Mouse (Mus musculus): ENCODE measurements around the gene Ptprb. TPM values are rescaled to one million over a fixed set of nuclear protein-coding genes. Genes with fewer than 3 reads are reported as not detected.

The Ptprb gene
- total RNA-seq, 1 experiment, result 0.62 TPM

DNA sequence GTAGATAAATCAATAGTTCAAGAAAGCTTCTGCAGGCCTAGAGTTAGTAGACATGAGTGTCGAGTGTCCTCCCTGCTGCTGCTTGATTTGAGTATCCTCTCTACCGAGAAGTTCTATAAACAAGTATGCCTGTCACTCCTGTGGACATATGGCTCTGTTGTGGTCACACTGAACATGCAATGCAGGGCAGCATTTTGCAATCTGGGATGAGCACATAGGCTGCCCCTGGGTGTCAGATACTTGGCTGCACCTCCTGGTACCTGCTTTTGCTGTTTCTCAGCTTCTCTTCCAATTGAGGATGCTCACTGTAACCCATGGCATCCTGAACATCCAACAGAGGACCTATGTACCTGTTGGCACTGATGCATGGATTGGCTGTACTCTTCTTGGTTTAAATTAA is 34.1 kb downstream of the Ptprb start:
- no peak overlapping the region for H3K27ac ChIP-seq (ENCODE audit: insufficient read depth, low read depth, low read length, poor library complexity, severe bottlenecking)
- H3K4me1 ChIP-seq (ENCODE audit: control insufficient read depth in 2 of 2, insufficient read depth in 2 of 2, low read length in 2 of 2, poor library complexity in 1 of 2), result no peaks in the 10 kb centered on the region
- DNase-seq (ENCODE audit: low read depth, low spot score), result no peak
- in situ Hi-C loops (cut with MboI; ENCODE audit: low sequenced_read_pairs in 2 of 2, unreplicated experiment in 2 of 2), result no loop called here
- no peak for TF ChIP-seq CHD2 (IDR thresholded peaks at IDR 0.05; ENCODE audit: low read depth, low read length)
- TF ChIP-seq ZNF384 (IDR thresholded peaks at IDR 0.05; ENCODE audit: low read depth, low read length), result no peak
- TF ChIP-seq HCFC1 (IDR thresholded peaks at IDR 0.05; ENCODE audit: borderline replicate concordance, insufficient read depth, low read length), result no peak
- no peak for TF ChIP-seq MAFK (IDR thresholded peaks at IDR 0.05; ENCODE audit: insufficient read depth, low read depth, low read length)
- no peak for TF ChIP-seq ZC3H11A (IDR thresholded peaks at IDR 0.05; ENCODE audit: borderline replicate concordance, low read depth, low read length)
- H3K9ac ChIP-seq (ENCODE audit: insufficient read depth, low read depth, low read length, poor library complexity, severe bottlenecking), result no peak overlapping the region
- no peaks in the 10 kb centered on the region for H3K36me3 ChIP-seq (ENCODE audit: control insufficient read depth, insufficient read depth, low read length, poor library complexity, severe bottlenecking)
- no peaks in the 10 kb centered on the region for H3K9me3 ChIP-seq (ENCODE audit: control insufficient read depth, insufficient read depth, low read depth, low read length)
- no peak overlapping the region for H3K4me3 ChIP-seq (ENCODE audit: insufficient read depth in 1 of 2, low read depth in 1 of 2, low read length in 2 of 2, poor library complexity in 1 of 2, severe bottlenecking in 1 of 2)

DNA sequence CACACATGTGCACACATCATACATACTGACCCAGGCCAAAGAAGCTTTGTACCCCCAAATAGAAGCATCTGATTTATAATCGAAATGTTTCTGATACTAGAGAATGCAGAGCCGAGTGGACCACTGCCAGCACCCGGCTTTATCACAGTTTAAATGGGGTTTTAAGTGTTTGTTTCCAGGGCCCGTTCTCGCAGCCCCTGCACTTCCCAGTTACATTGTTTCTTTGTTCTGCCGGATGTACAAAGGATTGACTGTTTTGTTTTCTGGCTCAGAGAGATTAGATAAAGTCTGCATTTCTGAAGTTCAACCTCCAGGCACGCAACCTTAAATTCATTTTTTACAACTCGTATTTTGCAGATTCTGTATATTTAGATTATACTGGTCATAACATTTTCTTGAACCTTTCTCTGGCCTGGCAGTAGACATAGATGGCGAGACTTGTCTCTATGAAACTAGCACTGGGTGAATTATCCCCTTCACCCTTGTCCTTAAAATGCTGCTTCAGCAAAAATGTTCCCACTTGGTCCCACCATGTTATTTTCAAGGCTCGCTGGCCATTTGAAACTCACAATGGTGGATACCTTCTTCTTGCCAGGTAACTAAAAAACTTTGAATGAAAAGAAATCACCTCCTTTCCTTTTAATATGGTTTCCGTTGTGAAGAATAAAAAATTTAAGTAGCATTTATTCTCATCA is 35.3 kb downstream of the Ptprb start:
- no peak overlapping the region for H3K9ac ChIP-seq (ENCODE audit: insufficient read depth, low read depth, low read length, poor library complexity, severe bottlenecking)
- no peak overlapping the region for H3K27ac ChIP-seq (ENCODE audit: insufficient read depth, low read depth, low read length, poor library complexity, severe bottlenecking)
- no peaks in the 10 kb centered on the region for H3K9me3 ChIP-seq (ENCODE audit: control insufficient read depth, insufficient read depth, low read depth, low read length)
- H3K4me3 ChIP-seq (ENCODE audit: insufficient read depth in 1 of 2, low read depth in 1 of 2, low read length in 2 of 2, poor library complexity in 1 of 2, severe bottlenecking in 1 of 2), result no peak overlapping the region
- no peak for DNase-seq (ENCODE audit: low read depth, low spot score)
- TF ChIP-seq MAFK (IDR thresholded peaks at IDR 0.05; ENCODE audit: insufficient read depth, low read depth, low read length) (peak; percentile 76), ZNF384 (IDR thresholded peaks at IDR 0.05; ENCODE audit: low read depth, low read length) (no peak)
- in situ Hi-C loops (cut with MboI; ENCODE audit: low sequenced_read_pairs in 2 of 2, unreplicated experiment in 2 of 2), result no loop called here
- H3K4me1 ChIP-seq (ENCODE audit: control insufficient read depth in 2 of 2, insufficient read depth in 2 of 2, low read length in 2 of 2, poor library complexity in 1 of 2), result no peaks in the 10 kb centered on the region
- H3K36me3 ChIP-seq (ENCODE audit: control insufficient read depth, insufficient read depth, low read length, poor library complexity, severe bottlenecking), result no peaks in the 10 kb centered on the region

DNA sequence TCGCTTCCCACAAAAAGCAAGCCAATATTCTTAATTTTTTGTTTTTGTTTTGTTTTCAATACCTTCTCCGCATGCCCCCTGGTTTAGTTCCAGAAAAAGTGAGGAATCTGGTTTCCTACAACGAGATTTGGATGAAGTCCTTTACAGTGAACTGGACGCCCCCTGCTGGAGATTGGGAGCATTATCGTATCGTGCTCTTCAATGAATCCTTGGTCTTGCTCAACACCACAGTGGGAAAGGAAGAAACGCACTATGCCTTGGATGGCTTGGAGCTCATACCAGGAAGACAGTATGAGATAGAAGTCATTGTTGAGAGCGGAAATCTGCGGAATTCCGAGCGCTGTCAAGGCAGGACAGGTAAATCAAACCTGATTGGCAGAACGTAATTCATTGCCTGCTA is 43.9 kb downstream of the Ptprb start:
- Histone ChIP-seq H3K27ac (ENCODE audit: insufficient read depth, low read depth, low read length, poor library complexity, severe bottlenecking) (no peak overlapping the region), H3K4me3 (ENCODE audit: insufficient read depth in 1 of 2, low read depth in 1 of 2, low read length in 2 of 2, poor library complexity in 1 of 2, severe bottlenecking in 1 of 2) (no peak overlapping the region), H3K36me3 (ENCODE audit: control insufficient read depth, insufficient read depth, low read length, poor library complexity, severe bottlenecking) (no peaks in the 10 kb centered on the region), H3K9me3 (ENCODE audit: control insufficient read depth, insufficient read depth, low read depth, low read length) (no peaks in the 10 kb centered on the region), H3K4me1 (ENCODE audit: control insufficient read depth in 2 of 2, insufficient read depth in 2 of 2, low read length in 2 of 2, poor library complexity in 1 of 2) (no peaks in the 10 kb centered on the region), H3K9ac (ENCODE audit: insufficient read depth, low read depth, low read length, poor library complexity, severe bottlenecking) (no peak overlapping the region)
- in situ Hi-C loops (cut with MboI; ENCODE audit: low sequenced_read_pairs in 2 of 2, unreplicated experiment in 2 of 2), result no loop called here
- peak; percentile 77 for DNase-seq (ENCODE audit: low read depth, low spot score)
- TF ChIP-seq ZNF384 (IDR thresholded peaks at IDR 0.05; ENCODE audit: low read depth, low read length), result no peak
- no peak for TF ChIP-seq MAFK (IDR thresholded peaks at IDR 0.05; ENCODE audit: insufficient read depth, low read depth, low read length)
- peak; percentile 78 for TF ChIP-seq ZC3H11A (IDR thresholded peaks at IDR 0.05; ENCODE audit: borderline replicate concordance, low read depth, low read length)
- TF ChIP-seq CHD2 (IDR thresholded peaks at IDR 0.05; ENCODE audit: low read depth, low read length), result no peak

DNA sequence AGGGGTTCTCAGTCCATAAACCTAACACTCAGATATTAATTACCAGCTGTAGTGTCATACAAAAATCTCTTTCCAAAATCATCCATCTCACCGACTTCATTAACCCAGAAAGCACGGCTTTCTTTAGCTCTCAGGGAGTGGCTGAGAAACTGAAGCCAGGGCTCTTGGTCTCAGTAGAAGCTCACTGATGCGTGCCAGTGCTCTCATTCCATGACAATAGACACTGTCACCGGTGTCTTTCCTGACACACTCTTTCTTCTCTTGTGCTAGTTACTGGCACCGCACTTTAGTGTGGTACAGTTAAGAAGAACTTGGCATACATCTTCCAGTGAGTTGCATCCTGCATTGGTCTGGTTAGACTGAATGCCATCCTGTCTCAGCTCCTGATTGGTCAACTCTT is 53.8 kb downstream of the Ptprb start:
- no peak overlapping the region for H3K9ac ChIP-seq (ENCODE audit: insufficient read depth, low read depth, low read length, poor library complexity, severe bottlenecking)
- TF ChIP-seq ZNF384 (IDR thresholded peaks at IDR 0.05; ENCODE audit: low read depth, low read length) (no peak), CHD2 (IDR thresholded peaks at IDR 0.05; ENCODE audit: low read depth, low read length) (no peak), HCFC1 (IDR thresholded peaks at IDR 0.05; ENCODE audit: borderline replicate concordance, insufficient read depth, low read length) (no peak), ZC3H11A (IDR thresholded peaks at IDR 0.05; ENCODE audit: borderline replicate concordance, low read depth, low read length) (no peak), MAFK (IDR thresholded peaks at IDR 0.05; ENCODE audit: insufficient read depth, low read depth, low read length) (no peak)
- no peak overlapping the region for H3K27ac ChIP-seq (ENCODE audit: insufficient read depth, low read depth, low read length, poor library complexity, severe bottlenecking)
- H3K4me1 ChIP-seq (ENCODE audit: control insufficient read depth in 2 of 2, insufficient read depth in 2 of 2, low read length in 2 of 2, poor library complexity in 1 of 2), result peaks cover 0 to 3% of the 10 kb centered on the region in 2 experiments; a peak in 1 of 4 replicates
- no peak overlapping the region for H3K4me3 ChIP-seq (ENCODE audit: insufficient read depth in 1 of 2, low read depth in 1 of 2, low read length in 2 of 2, poor library complexity in 1 of 2, severe bottlenecking in 1 of 2)
- no peaks in the 10 kb centered on the region for H3K9me3 ChIP-seq (ENCODE audit: control insufficient read depth, insufficient read depth, low read depth, low read length)
- H3K36me3 ChIP-seq (ENCODE audit: control insufficient read depth, insufficient read depth, low read length, poor library complexity, severe bottlenecking), result no peaks in the 10 kb centered on the region
- in situ Hi-C loops (cut with MboI; ENCODE audit: low sequenced_read_pairs in 2 of 2, unreplicated experiment in 2 of 2), result no loop called here
- no peak for DNase-seq (ENCODE audit: low read depth, low spot score)

DNA sequence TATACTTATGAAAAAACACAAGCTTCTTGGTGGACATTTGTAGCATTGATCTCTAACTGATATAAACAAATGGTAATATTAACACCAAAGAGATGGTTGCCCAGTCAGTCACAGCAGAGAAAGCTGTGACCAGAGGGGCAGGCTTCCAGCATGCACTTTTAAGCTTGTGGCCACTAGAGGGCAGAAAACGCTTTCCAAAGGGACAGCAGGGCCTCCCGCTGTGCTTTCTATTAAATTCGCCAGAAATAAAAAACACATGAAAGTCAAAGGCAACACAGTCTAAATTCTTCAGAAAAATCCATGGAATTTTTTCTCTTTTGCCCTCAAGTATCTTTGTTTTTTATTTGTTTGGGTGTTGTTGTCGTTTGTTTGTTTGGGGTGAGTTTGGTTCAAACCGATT is 55.1 kb downstream of the Ptprb start:
- Histone ChIP-seq H3K9ac (ENCODE audit: insufficient read depth, low read depth, low read length, poor library complexity, severe bottlenecking) (no peak overlapping the region), H3K36me3 (ENCODE audit: control insufficient read depth, insufficient read depth, low read length, poor library complexity, severe bottlenecking) (no peaks in the 10 kb centered on the region), H3K4me3 (ENCODE audit: insufficient read depth in 1 of 2, low read depth in 1 of 2, low read length in 2 of 2, poor library complexity in 1 of 2, severe bottlenecking in 1 of 2) (no peak overlapping the region), H3K27ac (ENCODE audit: insufficient read depth, low read depth, low read length, poor library complexity, severe bottlenecking) (no peak overlapping the region), H3K4me1 (ENCODE audit: control insufficient read depth in 2 of 2, insufficient read depth in 2 of 2, low read length in 2 of 2, poor library complexity in 1 of 2) (peaks cover 0 to 3% of the 10 kb centered on the region in 2 experiments; a peak in 1 of 4 replicates), H3K9me3 (ENCODE audit: control insufficient read depth, insufficient read depth, low read depth, low read length) (no peaks in the 10 kb centered on the region)
- DNase-seq (ENCODE audit: low read depth, low spot score), result peak; percentile 67
- in situ Hi-C loops (cut with MboI; ENCODE audit: low sequenced_read_pairs in 2 of 2, unreplicated experiment in 2 of 2), result no loop called here
- TF ChIP-seq ZC3H11A (IDR thresholded peaks at IDR 0.05; ENCODE audit: borderline replicate concordance, low read depth, low read length) (peak; percentile 84), CHD2 (IDR thresholded peaks at IDR 0.05; ENCODE audit: low read depth, low read length) (no peak), MAFK (IDR thresholded peaks at IDR 0.05; ENCODE audit: insufficient read depth, low read depth, low read length) (no peak), HCFC1 (IDR thresholded peaks at IDR 0.05; ENCODE audit: borderline replicate concordance, insufficient read depth, low read length) (no peak), ZNF384 (IDR thresholded peaks at IDR 0.05; ENCODE audit: low read depth, low read length) (no peak)
